Mouse (Mus musculus) midbrain, postnatal 0 days (tissue): Measurements from ENCODE around the gene Tyk2. TPM values are rescaled to one million over a fixed set of nuclear protein-coding genes. Genes with fewer than 3 reads are reported as not detected.

ENCODE experiments used
- ATAC-seq: fragments of 200-750 bp; cut with Nextera tagmentation; 2 replicates; pipeline ENCODE4 v1.8.0; 2017; ENCODE audit warnings: moderate number of reproducible peaks, mild to moderate bottlenecking, moderate TSS enrichment, moderate library complexity; ENCODE audit not compliant: low FRiP score
- DNase-seq: peaks from one replicate; pipeline ENCODE4 v3.0.0-alpha.2; 2015; ENCODE audit warnings: low spot score
- H3K27ac ChIP-seq: fragments of 300-500 bp; sonication (generic); 2 replicates; pipeline ENCODE4 v1.5.1; 2014; ENCODE audit warnings: low read depth, mild to moderate bottlenecking, low read length, mixed read lengths
- H3K27me3 ChIP-seq: fragments of 300-500 bp; sonication (generic); 2 replicates; pipeline ENCODE4 v1.6.1; 2014; ENCODE audit warnings: low read length, control low read depth, mixed read lengths; ENCODE audit not compliant: insufficient read depth
- H3K36me3 ChIP-seq: fragments of 300-500 bp; sonication (generic); 2 replicates; pipeline ENCODE4 v1.6.1; 2014; ENCODE audit warnings: low read length, control low read depth, mixed read lengths; ENCODE audit not compliant: insufficient read depth
- H3K4me1 ChIP-seq: fragments of 300-500 bp; sonication (generic); 2 replicates; pipeline ENCODE4 v1.6.1; 2014; ENCODE audit warnings: mild to moderate bottlenecking, control low read depth, antibody characterized with exemption, low read length, mixed read lengths; ENCODE audit not compliant: insufficient read depth
- H3K4me2 ChIP-seq: fragments of 300-500 bp; sonication (generic); 2 replicates; pipeline ENCODE4 v1.6.1; 2014; ENCODE audit warnings: low read depth, mild to moderate bottlenecking, low read length, mixed read lengths; ENCODE audit not compliant: poor library complexity, severe bottlenecking
- H3K4me3 ChIP-seq: fragments of 300-500 bp; sonication (generic); 2 replicates; pipeline ENCODE4 v1.5.1; 2014; ENCODE audit warnings: low read depth, mild to moderate bottlenecking, low read length, moderate library complexity
- H3K9ac ChIP-seq: fragments of 300-500 bp; sonication (generic); replicated peaks from 2 replicates; pipeline ENCODE4 v1.6.1; 2014; ENCODE audit warnings: mild to moderate bottlenecking, low read length, moderate library complexity, mixed read lengths; ENCODE audit not compliant: poor library complexity, severe bottlenecking
- H3K9me3 ChIP-seq: fragments of 300-500 bp; sonication (generic); 2 replicates; pipeline ENCODE4 v1.6.1; 2016; ENCODE audit warnings: low read length, control low read depth
- CTCF ChIP-seq: IDR thresholded peaks from 2 replicates; pipeline ENCODE4 v1.5.1; 2016; ENCODE audit warnings: antibody characterized with exemption, mild to moderate bottlenecking
- WGBS: fragments of 180-500 bp; shearing (Covaris S2); extraction: QIAGEN DNeasy Blood & Tissue Kit; methylation state at CpG from one replicate; pipeline ENCODE4 v1.1.7; 2014; 5-methylcytosine and 5-hydroxymethylcytosine counted together
- microRNA-seq: library from miRNA; unstranded; fragments of <30 nt; microRNA quantifications from one replicate; pipeline ENCODE4, GENCODE M21; 2016; ENCODE audit warnings: borderline number of aligned reads
- polyA plus RNA-seq: library from polyadenylated mRNA; unstranded; fragments of >200 nt; fragmentation: Nextera tagmentation; extraction: Ambion mirVana; gene quantifications from 2 replicates; pipeline ENCODE4 v1.2.1, GENCODE M21; 2015
- total RNA-seq: library from RNA; depleted of rRNA; stranded (reverse); fragments of >200 nt; gene quantifications from 2 replicates; pipeline ENCODE4 v1.2.3, GENCODE M21; 2014; rRNA removed

The Tyk2 gene
- total and polyA plus RNA-seq, 2 experiments from 2014 or later, result 4.8 to 9.9 TPM

GRCm38 (mm10) chr9:21073044-21073840 lies 57.8 kb downstream of the Tyk2 start, which contains the start of the genes Gm49373 and Fdx1l:
Gm49373 (minus strand) TSS chr9:21073096.
Fdx1l (minus strand) TSS chr9:21073614.
- peak; percentile 92 for ATAC-seq
- WGBS, result 3% methylated on average over 50 of the region's 58 CpGs

GRCm38 (mm10) chr9:21072641-21073040 lies 58.4 kb downstream of the Tyk2 start:
- WGBS, result 14% methylated on average over 4 of the region's 4 CpGs
- H3K4me3 ChIP-seq, result peak overlapping the region; percentile 90
- H3K4me1 ChIP-seq, result 0 out of 2 replicates have a peak, but pooled peaks cover 6% of the 10 kb centered on the region
- ATAC-seq, result peak; percentile 14
- TF ChIP-seq CTCF, result no peak
- H3K4me2 ChIP-seq, result peak overlapping the region; percentile 92
- no peaks in the 10 kb centered on the region for H3K27me3 ChIP-seq
- H3K9ac ChIP-seq, result peak overlapping the region; percentile 91
- H3K36me3 ChIP-seq, result peaks cover 27% of the 10 kb centered on the region
- peak overlapping the region; percentile 78; the same call in 1 of the 2 replicates for H3K27ac ChIP-seq
- no peak for DNase-seq
- no peaks in the 10 kb centered on the region for H3K9me3 ChIP-seq

More at GRCm38 (mm10) chr9:21073044-21073840, 57.8 kb downstream of the Tyk2 start, which contains the start of the genes Gm49373 and Fdx1l:
- no peaks in the 10 kb centered on the region for H3K27me3 ChIP-seq
- H3K4me3 ChIP-seq, result peak within 1 kb of the TSS; percentile 90
- H3K36me3 ChIP-seq, result peaks cover 28% of the 10 kb centered on the region
- no peaks in the 10 kb centered on the region for H3K9me3 ChIP-seq
- peak within 1 kb of the TSS; percentile 92 for H3K4me2 ChIP-seq
- H3K27ac ChIP-seq, result peak within 1 kb of the TSS; percentile 78
- peak within 1 kb of the TSS; percentile 91 for H3K9ac ChIP-seq
- peak; percentile 94 for DNase-seq
- 0 out of 2 replicates have a peak, but pooled peaks cover 6% of the 10 kb centered on the region for H3K4me1 ChIP-seq
- TF ChIP-seq CTCF, result no peak

- no peak within 1 kb of the TSS for H3K4me3 ChIP-seq
- H3K36me3 ChIP-seq, result peaks cover 31% of the 10 kb centered on the region
- H3K9ac ChIP-seq, result no peak within 1 kb of the TSS
- 0 out of 2 replicates have a peak, but pooled peaks cover under 1% of the 10 kb centered on the region for H3K4me1 ChIP-seq
- no peaks in the 10 kb centered on the region for H3K27me3 ChIP-seq
- ATAC-seq (no peak), DNase-seq (no peak)
- H3K4me2 ChIP-seq, result no peak within 1 kb of the TSS
- WGBS, result 92% methylated on average over 24 of the region's 27 CpGs
- no peaks in the 10 kb centered on the region for H3K9me3 ChIP-seq
- H3K27ac ChIP-seq, result no peak within 1 kb of the TSS
- no peak for TF ChIP-seq CTCF
Observed at GRCm38 (mm10) chr9:21067006-21067684, 63.9 kb downstream of the Tyk2 start, which contains the start of gene Zglp1. Zglp1 (minus strand) TSS chr9:21067093.

- no peak for DNase-seq
- 89% methylated on average over 2 of the region's 2 CpGs for WGBS
Observed at GRCm38 (mm10) chr9:21062928-21063327, 68.1 kb downstream of the Tyk2 start.

More at GRCm38 (mm10) chr9:21062928-21063327, 68.1 kb downstream of the Tyk2 start:
- H3K4me2 ChIP-seq, result no peak overlapping the region
- H3K9me3 ChIP-seq, result no peaks in the 10 kb centered on the region
- H3K27me3 ChIP-seq, result no peaks in the 10 kb centered on the region
- no peaks in the 10 kb centered on the region for H3K4me1 ChIP-seq
- H3K9ac ChIP-seq, result no peak overlapping the region
- no peak for TF ChIP-seq CTCF
- no peak overlapping the region for H3K27ac ChIP-seq
- peaks cover 32% of the 10 kb centered on the region for H3K36me3 ChIP-seq
- no peak for ATAC-seq
- no peak overlapping the region for H3K4me3 ChIP-seq

Small RNA genes within 50 kb of the gene (microRNA-seq; reads per million reads assigned to microRNA genes)
- gene Mir7082, result not detected

Other genes starting within 250 kb of the Tyk2 start
- 42.0 and 52.6 TPM in 2 replicates for gene Ppan, start 243.1 kb downstream of the Tyk2 start, total RNA-seq
- gene Ppan, start 243.1 kb downstream of the Tyk2 start, polyA plus RNA-seq, result 37.9 and 39.9 TPM in 2 replicates
- 95.7 and 102 TPM in 2 replicates for gene Eif3g, start 232.6 kb downstream of the Tyk2 start, total RNA-seq
- 227 and 232 TPM in 2 replicates for gene Eif3g, start 232.6 kb downstream of the Tyk2 start, polyA plus RNA-seq
- 94.6 and 97.7 TPM in 2 replicates for gene Dnmt1, start 171.4 kb downstream of the Tyk2 start, total RNA-seq
- gene Dnmt1, start 171.4 kb downstream of the Tyk2 start, polyA plus RNA-seq, result 40.8 and 42.1 TPM in 2 replicates
- 4.7 and 7.3 TPM in 2 replicates for gene S1pr2, start 154.5 kb downstream of the Tyk2 start, total RNA-seq
- 5.5 and 7.2 TPM in 2 replicates for gene S1pr2, start 154.5 kb downstream of the Tyk2 start, polyA plus RNA-seq
- gene Mrpl4, start 128.5 kb downstream of the Tyk2 start, total RNA-seq, result 62.9 and 80.9 TPM in 2 replicates
- gene Mrpl4, start 128.5 kb downstream of the Tyk2 start, polyA plus RNA-seq, result 105 TPM in 2 replicates
- 4.5 and 5.2 TPM in 2 replicates for gene Icam1, start 115.3 kb downstream of the Tyk2 start, total RNA-seq
- 3.4 and 3.6 TPM in 2 replicates for gene Icam1, start 115.3 kb downstream of the Tyk2 start, polyA plus RNA-seq
- not detected in 2 replicates for gene Icam4, start 101.9 kb downstream of the Tyk2 start, total RNA-seq
- 0.30 TPM in 1 of 2 replicates, not detected in the other for gene Icam4, start 101.9 kb downstream of the Tyk2 start, polyA plus RNA-seq
- gene Icam5, start 99.2 kb downstream of the Tyk2 start, total RNA-seq, result 6.3 and 7.7 TPM in 2 replicates
- gene Icam5, start 99.2 kb downstream of the Tyk2 start, polyA plus RNA-seq, result 4.1 and 4.2 TPM in 2 replicates
- gene Zglp1, start 64.2 kb downstream of the Tyk2 start, total RNA-seq, result 10.7 TPM in 1 of 2 replicates, not detected in the other
- gene Zglp1, start 64.2 kb downstream of the Tyk2 start, polyA plus RNA-seq, result 0.20 TPM in 1 of 2 replicates, not detected in the other
- gene Gm49373, start 58.1 kb downstream of the Tyk2 start, total RNA-seq, result 2.4 and 2.7 TPM in 2 replicates
- gene Gm49373, start 58.1 kb downstream of the Tyk2 start, polyA plus RNA-seq, result 0.90 and 0.94 TPM in 2 replicates
- 67.3 and 81.3 TPM in 2 replicates for gene Fdx1l, start 57.6 kb downstream of the Tyk2 start, total RNA-seq
- gene Fdx1l, start 57.6 kb downstream of the Tyk2 start, polyA plus RNA-seq, result 86.5 and 95.3 TPM in 2 replicates
- 2.1 and 5.8 TPM in 2 replicates for gene Gm38431, start 39.2 kb downstream of the Tyk2 start, total RNA-seq
- 0.38 and 0.48 TPM in 2 replicates for gene Gm38431, start 39.2 kb downstream of the Tyk2 start, polyA plus RNA-seq
- gene Raver1, start 39.2 kb downstream of the Tyk2 start, total RNA-seq, result 38.7 and 41.0 TPM in 2 replicates
- gene Raver1, start 39.2 kb downstream of the Tyk2 start, polyA plus RNA-seq, result 20.2 and 20.7 TPM in 2 replicates
- gene Cdc37, start 18.7 kb upstream of the Tyk2 start, total RNA-seq, result 29.0 and 37.7 TPM in 2 replicates
- 179 and 186 TPM in 2 replicates for gene Cdc37, start 18.7 kb upstream of the Tyk2 start, polyA plus RNA-seq
- gene Pde4a, start 34.5 kb upstream of the Tyk2 start, total RNA-seq, result 40.7 and 46.5 TPM in 2 replicates
- gene Pde4a, start 34.5 kb upstream of the Tyk2 start, polyA plus RNA-seq, result 59.8 and 63.8 TPM in 2 replicates
- gene Keap1, start 108.1 kb upstream of the Tyk2 start, total RNA-seq, result 72.5 and 89.7 TPM in 2 replicates
- gene Keap1, start 108.1 kb upstream of the Tyk2 start, polyA plus RNA-seq, result 60.6 and 67.7 TPM in 2 replicates
- 4.2 and 5.2 TPM in 2 replicates for gene S1pr5, start 117.2 kb upstream of the Tyk2 start, total RNA-seq
- 2.7 and 2.9 TPM in 2 replicates for gene S1pr5, start 117.2 kb upstream of the Tyk2 start, polyA plus RNA-seq
- gene Atg4d, start 134.1 kb upstream of the Tyk2 start, total RNA-seq, result 20.3 and 26.6 TPM in 2 replicates
- 26.3 and 32.6 TPM in 2 replicates for gene Atg4d, start 134.1 kb upstream of the Tyk2 start, polyA plus RNA-seq
- gene Kri1, start 156.7 kb upstream of the Tyk2 start, total RNA-seq, result 21.9 and 25.9 TPM in 2 replicates
- gene Kri1, start 156.7 kb upstream of the Tyk2 start, polyA plus RNA-seq, result 11.7 and 13.0 TPM in 2 replicates
- gene Cdkn2d, start 160.2 kb upstream of the Tyk2 start, total RNA-seq, result 93.4 and 126 TPM in 2 replicates
- 141 and 146 TPM in 2 replicates for gene Cdkn2d, start 160.2 kb upstream of the Tyk2 start, polyA plus RNA-seq
- 3.9 and 4.7 TPM in 2 replicates for gene Ap1m2, start 181.1 kb upstream of the Tyk2 start, total RNA-seq
- gene Ap1m2, start 181.1 kb upstream of the Tyk2 start, polyA plus RNA-seq, result 3.1 TPM in 2 replicates
- 58.5 and 70.7 TPM in 2 replicates for gene Slc44a2, start 189.5 kb upstream of the Tyk2 start, total RNA-seq
- gene Slc44a2, start 189.5 kb upstream of the Tyk2 start, polyA plus RNA-seq, result 47.1 and 52.0 TPM in 2 replicates
- gene Ilf3, start 236.6 kb upstream of the Tyk2 start, total RNA-seq, result 105 and 114 TPM in 2 replicates
- 198 and 201 TPM in 2 replicates for gene Ilf3, start 236.6 kb upstream of the Tyk2 start, polyA plus RNA-seq